Comparison of ENCODE assay signal across 8 mouse cellular contexts in genomic region chr11:96982355-96982754, GRCm38 (mm10). TPM values are rescaled to one million over a fixed set of nuclear protein-coding genes. Genes with fewer than 3 reads are reported as not detected.
DNase-seq lines count a peak whose midpoint lies in the region; ATAC-seq and TF ChIP-seq lines count a peak whose summit lies in the region.

No protein-coding gene starts in this region.

- H3K27me3 ChIP-seq in heart, postnatal 0 days (ENCODE audit: control insufficient read depth, insufficient read depth, low read length): peaks cover 35% of the 10 kb centered on the region
- H3K27me3 ChIP-seq in liver, embryonic 15.5 days: peaks cover 39% of the 10 kb centered on the region
- H3K27me3 ChIP-seq in neural tube, embryonic 13.5 days: peaks cover 28% of the 10 kb centered on the region
- H3K27me3 ChIP-seq in thymus, adult 2 months (ENCODE audit: control insufficient read depth, insufficient read depth, low read length): no peaks in the 10 kb centered on the region

- H3K9ac ChIP-seq in heart, postnatal 0 days (replicated peaks; ENCODE audit: low read depth, low read length): no peak overlapping the region
- H3K9ac ChIP-seq in liver, embryonic 15.5 days: no peak overlapping the region
- H3K9ac ChIP-seq in neural tube, embryonic 13.5 days: 0 out of 2 replicates have a peak overlapping the region, but pooled peaks have one; percentile 43

- no peak for ATAC-seq in heart, postnatal 0 days (ENCODE audit: insufficient read depth, low read depth)
- ATAC-seq in liver, embryonic 15.5 days (ENCODE audit: insufficient read depth): no peak
- no peak for ATAC-seq in neural tube, embryonic 13.5 days (ENCODE audit: low read depth)

- H3K27ac ChIP-seq in heart, postnatal 0 days (ENCODE audit: low read depth): no peak overlapping the region
- no peak overlapping the region for H3K27ac ChIP-seq in liver, embryonic 15.5 days (replicated peaks)
- no peak overlapping the region for H3K27ac ChIP-seq in neural tube, embryonic 13.5 days (replicated peaks)
- no peak overlapping the region for H3K27ac ChIP-seq in thymus, adult 2 months (ENCODE audit: control insufficient read depth, insufficient read depth, low read length)

- DNase-seq in 416B (ENCODE audit: low read depth): peak; percentile 86
- DNase-seq in adrenal gland, adult (ENCODE audit: inconsistent age in 2 of 2, low spot score in 1 of 2): peak; percentile 82 to 92
- DNase-seq in embryo, embryonic 9.5 days (ENCODE audit: extremely low spot score): peak; percentile 85
- DNase-seq in heart, postnatal 0 days (ENCODE audit: low spot score): peak; percentile 79
- DNase-seq in kidney, postnatal 36 days: peak; percentile 79 to 91
- peak; percentile 87 for DNase-seq in thymus, adult 2 months

- 3% methylated on average over 7 of the region's 7 CpGs for whole genome bisulfite sequencing in heart, postnatal 0 days
- WGBS in liver, embryonic 15.5 days (ENCODE audit: insufficient replicate concordance): 1% methylated on average over 7 of the region's 7 CpGs
- 2% methylated on average over 7 of the region's 7 CpGs for WGBS in neural tube, embryonic 13.5 days
- 4% methylated on average over 7 of the region's 7 CpGs for WGBS in thymus, adult 2 months

- TF ChIP-seq POLR2A in thymus, adult 2 months (IDR thresholded peaks at IDR 0.05; ENCODE audit: control insufficient read depth, extremely low read depth, insufficient read depth, low read length, poor library complexity): no peak

- TF ChIP-seq CTCF in heart, postnatal 0 days (IDR thresholded peaks at IDR 0.05; ENCODE audit: low read depth): peak; percentile 90
- peak; percentile 81 for TF ChIP-seq CTCF in thymus, adult 2 months (IDR thresholded peaks at IDR 0.05; ENCODE audit: borderline replicate concordance, control insufficient read depth, extremely low read depth, insufficient read depth, low read length, poor library complexity)

- no peaks in the 10 kb centered on the region for H3K9me3 ChIP-seq in heart, postnatal 0 days (replicated peaks; ENCODE audit: control insufficient read depth, low read length)
- no peaks in the 10 kb centered on the region for H3K9me3 ChIP-seq in liver, embryonic 15.5 days (replicated peaks)
- H3K9me3 ChIP-seq in neural tube, embryonic 13.5 days: no peaks in the 10 kb centered on the region

- no peak overlapping the region for H3K4me3 ChIP-seq in heart, postnatal 0 days (ENCODE audit: low read depth, low read length)
- no peak overlapping the region for H3K4me3 ChIP-seq in liver, embryonic 15.5 days (replicated peaks)
- no peak overlapping the region for H3K4me3 ChIP-seq in neural tube, embryonic 13.5 days
- H3K4me3 ChIP-seq in thymus, adult 2 months (ENCODE audit: control insufficient read depth, insufficient read depth, low read length): no peak overlapping the region

- no peaks in the 10 kb centered on the region for H3K36me3 ChIP-seq in heart, postnatal 0 days (replicated peaks; ENCODE audit: control insufficient read depth, insufficient read depth, low read length)
- no peaks in the 10 kb centered on the region for H3K36me3 ChIP-seq in liver, embryonic 15.5 days (replicated peaks)
- H3K36me3 ChIP-seq in neural tube, embryonic 13.5 days: no peaks in the 10 kb centered on the region
- H3K36me3 ChIP-seq in thymus, adult 2 months (ENCODE audit: control insufficient read depth, insufficient read depth, low read length): no peaks in the 10 kb centered on the region

- no peaks in the 10 kb centered on the region; the same call in 1 of the 2 replicates for H3K4me1 ChIP-seq in heart, postnatal 0 days (ENCODE audit: control insufficient read depth, insufficient read depth)
- H3K4me1 ChIP-seq in liver, embryonic 15.5 days (replicated peaks): peaks cover 27% of the 10 kb centered on the region
- H3K4me1 ChIP-seq in neural tube, embryonic 13.5 days (replicated peaks): peaks cover 20% of the 10 kb centered on the region
- H3K4me1 ChIP-seq in thymus, adult 2 months (replicated peaks; ENCODE audit: control insufficient read depth, insufficient read depth, low read length): peaks cover 40% of the 10 kb centered on the region

- no peak overlapping the region for H3K4me2 ChIP-seq in heart, postnatal 0 days (ENCODE audit: low read depth, low read length)
- peak overlapping the region; percentile 11; the same call in 1 of the 2 replicates for H3K4me2 ChIP-seq in liver, embryonic 15.5 days
- peak overlapping the region; percentile 33 for H3K4me2 ChIP-seq in neural tube, embryonic 13.5 days

- TF ChIP-seq EP300 in heart, postnatal 0 days (IDR thresholded peaks at IDR 0.05; ENCODE audit: low read depth): no peak

RNA-seq across cellular contexts. Expression of gene Sp2, which starts 0.4 kb away (rescaled TPM):
- 6.2 and 6.8 TPM in 2 replicates for total RNA-seq in heart, postnatal 0 days (2014; rRNA removed; ENCODE audit: low replicate concordance)
- 8.9 and 9.0 TPM in 2 replicates for polyA plus RNA-seq in heart, postnatal 0 days (2015; fragmentation: Nextera tagmentation; extraction: Ambion mirVana)
- 17.6 and 18.0 TPM in 2 replicates for polyA plus RNA-seq in liver, embryonic 15.5 days (2015; fragmentation: Nextera tagmentation; extraction: Ambion mirVana)
- 15.9 and 16.7 TPM in 2 replicates for polyA plus RNA-seq in neural tube, embryonic 13.5 days (2015; fragmentation: Nextera tagmentation; extraction: Ambion mirVana)
- polyA plus RNA-seq in thymus, adult 2 months (2012; rRNA removed): 46.6 and 63.0 TPM in 2 replicates

RNA-seq across cellular contexts. Expression of gene Sp6, which starts 30.8 kb away (rescaled TPM):
- 0.04 and 0.19 TPM in 2 replicates for total RNA-seq in heart, postnatal 0 days (2014; rRNA removed; ENCODE audit: low replicate concordance)
- polyA plus RNA-seq in heart, postnatal 0 days (2015; fragmentation: Nextera tagmentation; extraction: Ambion mirVana): 0.08 TPM in 1 of 2 replicates, not detected in the other
- 0.03 and 0.05 TPM in 2 replicates for polyA plus RNA-seq in liver, embryonic 15.5 days (2015; fragmentation: Nextera tagmentation; extraction: Ambion mirVana)
- 0.17 and 0.29 TPM in 2 replicates for polyA plus RNA-seq in neural tube, embryonic 13.5 days (2015; fragmentation: Nextera tagmentation; extraction: Ambion mirVana)
- polyA plus RNA-seq in thymus, adult 2 months (2012; rRNA removed): 5.6 TPM in 2 replicates

RNA-seq across cellular contexts. Expression of gene Pnpo, which starts 38.6 kb away (rescaled TPM):
- 20.9 and 27.3 TPM in 2 replicates for total RNA-seq in heart, postnatal 0 days (2014; rRNA removed; ENCODE audit: low replicate concordance)
- polyA plus RNA-seq in heart, postnatal 0 days (2015; fragmentation: Nextera tagmentation; extraction: Ambion mirVana): 25.0 and 28.1 TPM in 2 replicates
- polyA plus RNA-seq in liver, embryonic 15.5 days (2015; fragmentation: Nextera tagmentation; extraction: Ambion mirVana): 719 and 785 TPM in 2 replicates
- polyA plus RNA-seq in neural tube, embryonic 13.5 days (2015; fragmentation: Nextera tagmentation; extraction: Ambion mirVana): 18.5 and 22.3 TPM in 2 replicates
- polyA plus RNA-seq in thymus, adult 2 months (2012; rRNA removed): 22.5 and 25.7 TPM in 2 replicates

RNA-seq across cellular contexts. Expression of gene Scrn2, which starts 47.4 kb away (rescaled TPM):
- total RNA-seq in heart, postnatal 0 days (2014; rRNA removed; ENCODE audit: low replicate concordance): 29.3 and 31.7 TPM in 2 replicates
- polyA plus RNA-seq in heart, postnatal 0 days (2015; fragmentation: Nextera tagmentation; extraction: Ambion mirVana): 16.6 and 19.0 TPM in 2 replicates
- 11.8 and 13.2 TPM in 2 replicates for polyA plus RNA-seq in liver, embryonic 15.5 days (2015; fragmentation: Nextera tagmentation; extraction: Ambion mirVana)
- 13.7 and 15.0 TPM in 2 replicates for polyA plus RNA-seq in neural tube, embryonic 13.5 days (2015; fragmentation: Nextera tagmentation; extraction: Ambion mirVana)
- 18.6 and 20.5 TPM in 2 replicates for polyA plus RNA-seq in thymus, adult 2 months (2012; rRNA removed)

RNA-seq across cellular contexts. Expression of gene Prr15l, which starts 54.5 kb away (rescaled TPM):
- 0.39 TPM in 1 of 2 replicates, not detected in the other for total RNA-seq in heart, postnatal 0 days (2014; rRNA removed; ENCODE audit: low replicate concordance)
- polyA plus RNA-seq in heart, postnatal 0 days (2015; fragmentation: Nextera tagmentation; extraction: Ambion mirVana): 1.2 and 1.3 TPM in 2 replicates
- polyA plus RNA-seq in liver, embryonic 15.5 days (2015; fragmentation: Nextera tagmentation; extraction: Ambion mirVana): 5.9 and 6.1 TPM in 2 replicates
- polyA plus RNA-seq in neural tube, embryonic 13.5 days (2015; fragmentation: Nextera tagmentation; extraction: Ambion mirVana): 0.21 TPM in 1 of 2 replicates, not detected in the other
- 0.98 and 1.3 TPM in 2 replicates for polyA plus RNA-seq in thymus, adult 2 months (2012; rRNA removed)

Comparison
In these comparisons a context has a peak if more than half of its experiments do, and no peak if none do; other contexts are left out.
1. RNA of gene Pnpo, which starts 38.6 kb away (polyA plus RNA-seq): 719 to 785 TPM in liver, embryonic 15.5 days; 25.0 to 28.1 TPM in heart, postnatal 0 days, 22.5 to 25.7 TPM in thymus, adult 2 months and 18.5 to 22.3 TPM in neural tube, embryonic 13.5 days; every median in the first group is over 10 times any median in the second.
2. Peak in every context shown above with its lines, with median percentiles within 50 percentile points of each other: DNase-seq.